Mouse (Mus musculus) midbrain, embryonic 13.5 days (tissue): Measurements from ENCODE around the gene Cd19. TPM values are rescaled to one million over a fixed set of nuclear protein-coding genes. Genes with fewer than 3 reads are reported as not detected.
A peak's percentile ranks its signal among the peaks of the same experiment; 100 is the strongest.
"Not testable (repeated sequence)": the region's sequence is repeated elsewhere in the genome, so short reads cannot be mapped to it uniquely, and the experiment has no call there.

Source experiments
- ATAC-seq: fragments of 200-750 bp; cut with Nextera tagmentation; 2 replicates; pipeline ENCODE4 v1.8.0; 2017; ENCODE audit warnings: mild to moderate bottlenecking, moderate TSS enrichment, moderate library complexity
- H3K27ac ChIP-seq: fragments of 300-500 bp; sonication (generic); 2 replicates; pipeline ENCODE4 v1.5.1; 2015; ENCODE audit warnings: inconsistent platforms, mild to moderate bottlenecking, moderate library complexity
- H3K27me3 ChIP-seq: fragments of 300-500 bp; sonication (generic); 2 replicates; pipeline ENCODE4 v1.6.1; 2015; ENCODE audit warnings: mild to moderate bottlenecking, inconsistent platforms
- H3K36me3 ChIP-seq: fragments of 300-500 bp; sonication (generic); 2 replicates; pipeline ENCODE4 v1.6.1; 2015; ENCODE audit warnings: mild to moderate bottlenecking, inconsistent platforms
- H3K4me1 ChIP-seq: fragments of 300-500 bp; sonication (generic); replicated peaks from 2 replicates; pipeline ENCODE4 v1.6.1; 2015; ENCODE audit warnings: inconsistent platforms
- H3K4me2 ChIP-seq: fragments of 300-500 bp; sonication (generic); replicated peaks from 2 replicates; pipeline ENCODE4 v1.6.1; 2015; ENCODE audit warnings: moderate library complexity, mild to moderate bottlenecking, inconsistent platforms
- H3K4me3 ChIP-seq: fragments of 300-500 bp; sonication (generic); replicated peaks from 2 replicates; pipeline ENCODE4 v1.5.1; 2015; ENCODE audit warnings: mild to moderate bottlenecking, inconsistent platforms
- H3K9ac ChIP-seq: fragments of 300-500 bp; sonication (generic); replicated peaks from 2 replicates; pipeline ENCODE4 v1.6.1; 2015; ENCODE audit warnings: mild to moderate bottlenecking, inconsistent platforms
- H3K9me3 ChIP-seq: fragments of 300-500 bp; sonication (generic); 2 replicates; pipeline ENCODE4 v1.6.1; 2016; ENCODE audit warnings: mild to moderate bottlenecking, inconsistent platforms
- WGBS: fragments of 180-500 bp; shearing (Covaris S2); methylation state at CpG from one replicate; pipeline ENCODE4 v1.1.7; 2015; 5-methylcytosine and 5-hydroxymethylcytosine counted together
- polyA plus RNA-seq: library from polyadenylated mRNA; unstranded; fragments of >200 nt; fragmentation: Nextera tagmentation; extraction: Ambion mirVana; gene quantifications from 2 replicates; pipeline ENCODE4 v1.2.1, GENCODE M21; 2015

Cd19 gene
- polyA plus RNA-seq, 1 experiment from 2014 or later, result not detected

DNA sequence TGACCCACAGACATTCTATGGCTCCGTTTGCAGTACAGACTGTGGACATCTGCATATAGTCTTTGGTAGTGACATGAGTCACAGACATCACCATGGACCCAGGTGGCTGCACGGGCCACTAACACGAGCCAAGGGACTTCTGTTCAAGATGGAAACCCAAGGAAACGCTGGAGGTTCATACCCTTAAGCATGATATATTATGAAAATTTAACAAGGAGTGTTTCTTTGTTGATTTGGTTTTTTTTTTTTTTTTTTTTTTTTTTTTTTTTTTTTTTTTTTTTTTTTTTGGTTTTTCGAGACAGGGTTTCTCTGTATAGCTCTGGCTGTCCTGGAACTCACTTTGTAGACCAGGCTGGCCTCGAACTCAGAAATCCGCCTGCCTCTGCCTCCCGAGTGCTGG lies 12.2 kb downstream of the Cd19 start:
- not testable (repeated sequence) for H3K9ac ChIP-seq, H3K36me3 ChIP-seq, H3K4me2 ChIP-seq, H3K9me3 ChIP-seq, H3K4me3 ChIP-seq, H3K4me1 ChIP-seq, H3K27me3 ChIP-seq, H3K27ac ChIP-seq, ATAC-seq
- WGBS, result 80% methylated on average over 8 of the region's 8 CpGs

GRCm38 (mm10) chr7:126399548-126399947 lies 15.1 kb downstream of the Cd19 start:
- Histone ChIP-seq H3K9me3 (no peaks in the 10 kb centered on the region), H3K4me1 (peaks cover 14% of the 10 kb centered on the region), H3K27ac (no peak overlapping the region), H3K4me2 (no peak overlapping the region), H3K4me3 (no peak overlapping the region), H3K36me3 (no peaks in the 10 kb centered on the region), H3K27me3 (no peaks in the 10 kb centered on the region), H3K9ac (no peak overlapping the region)
- WGBS, result 9% methylated on average over 5 of the region's 5 CpGs
- ATAC-seq, result no peak

DNA sequence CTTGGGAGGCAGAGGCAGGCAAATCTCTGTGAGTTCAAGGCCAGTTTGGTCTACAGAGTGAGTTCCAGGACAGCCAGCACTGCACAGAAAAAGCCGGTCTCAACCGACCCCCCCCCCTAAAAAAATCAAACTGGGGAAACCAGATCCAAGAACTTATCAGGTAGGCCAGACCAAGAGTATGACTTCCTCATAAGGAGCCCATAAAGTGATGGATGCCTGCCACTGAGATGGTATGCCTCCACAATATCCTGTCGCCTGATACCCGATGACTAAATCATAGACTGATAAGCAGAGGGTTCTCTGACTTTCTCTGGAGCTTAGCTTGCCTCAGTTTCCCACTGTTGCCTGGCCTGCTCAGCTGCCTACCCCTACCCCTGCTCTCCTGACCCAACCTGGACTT lies 16.9 kb downstream of the Cd19 start:
- ATAC-seq, result no peak
- Histone ChIP-seq H3K27me3 (no peaks in the 10 kb centered on the region), H3K4me1 (peaks cover 14% of the 10 kb centered on the region), H3K9ac (no peak overlapping the region), H3K4me3 (no peak overlapping the region), H3K9me3 (no peaks in the 10 kb centered on the region), H3K27ac (no peak overlapping the region), H3K4me2 (no peak overlapping the region), H3K36me3 (no peaks in the 10 kb centered on the region)
- WGBS, result 98% methylated on average over 4 of the region's 4 CpGs

- Histone ChIP-seq H3K27ac (no peak overlapping the region), H3K27me3 (no peaks in the 10 kb centered on the region), H3K9ac (no peak overlapping the region), H3K36me3 (no peaks in the 10 kb centered on the region), H3K4me2 (0 out of 2 replicates have a peak overlapping the region, but pooled peaks have one; percentile 16), H3K4me3 (no peak overlapping the region), H3K4me1 (peaks cover 14% of the 10 kb centered on the region), H3K9me3 (no peaks in the 10 kb centered on the region)
- 58% methylated on average over 6 of the region's 6 CpGs for WGBS
- no peak for ATAC-seq
Measured at GRCm38 (mm10) chr7:126397221-126397620, 17.5 kb downstream of the Cd19 start.

DNA sequence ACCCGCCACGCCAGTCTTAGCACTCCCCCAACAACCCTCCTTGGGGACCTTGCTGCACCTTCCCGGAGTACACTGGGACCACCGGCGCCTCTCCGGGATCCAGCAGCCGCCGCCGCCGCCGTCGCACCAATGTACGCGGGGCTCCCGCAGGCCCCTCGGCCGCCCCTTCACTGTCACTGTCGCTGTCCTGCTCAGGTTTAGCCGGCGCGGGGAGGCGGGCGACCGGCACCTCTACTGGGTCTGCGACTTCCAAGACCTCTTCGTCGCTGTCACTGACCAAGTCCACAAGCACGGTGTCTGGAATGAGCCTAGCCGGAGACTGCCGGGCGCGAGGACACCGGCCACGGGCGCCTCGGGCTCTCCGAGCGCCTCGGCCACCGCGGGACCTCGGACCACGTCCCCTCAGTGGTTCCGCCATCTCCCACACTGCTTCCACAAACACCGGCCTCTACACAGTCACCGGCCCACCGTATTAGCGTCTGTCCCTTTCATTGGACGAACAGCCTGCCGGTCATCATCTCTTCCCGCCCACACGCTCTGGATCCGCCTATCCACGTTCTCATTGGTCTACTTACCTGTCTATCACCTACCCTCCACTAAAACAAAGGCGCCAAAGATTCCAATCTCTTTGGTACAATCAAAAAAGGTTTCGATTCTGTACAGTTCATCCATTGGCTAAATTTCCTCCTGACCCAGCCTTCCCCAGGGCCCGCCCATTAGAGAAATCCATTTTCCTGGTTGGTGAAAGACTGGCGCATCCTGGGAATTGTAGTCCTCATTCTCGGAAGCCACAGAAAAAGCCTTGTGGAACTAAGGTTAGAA lies 18.2 kb downstream of the Cd19 start, which contains the start of gene Nfatc2ip:
TSS of gene Nfatc2ip (minus strand) at position 440 of the 822 bp plus-strand sequence.
- Histone ChIP-seq H3K27me3 (no peaks in the 10 kb centered on the region), H3K36me3 (no peaks in the 10 kb centered on the region), H3K4me3 (peak within 1 kb of the TSS; percentile 84), H3K4me2 (peak within 1 kb of the TSS; percentile 82), H3K4me1 (peaks cover 14% of the 10 kb centered on the region), H3K27ac (peak within 1 kb of the TSS; percentile 64), H3K9me3 (no peaks in the 10 kb centered on the region), H3K9ac (peak within 1 kb of the TSS; percentile 86)
- under 1% methylated on average over 59 of the region's 59 CpGs for WGBS
- peak; percentile 100 for ATAC-seq

- not testable (repeated sequence) for H3K4me3 ChIP-seq, H3K4me2 ChIP-seq, H3K9ac ChIP-seq, H3K27ac ChIP-seq, ATAC-seq, H3K27me3 ChIP-seq, H3K9me3 ChIP-seq
- peaks cover 31% of the 10 kb centered on the region for H3K36me3 ChIP-seq
- H3K4me1 ChIP-seq, result peaks cover 13% of the 10 kb centered on the region
- WGBS, result 92% methylated on average over 7 of the region's 7 CpGs
Measured at GRCm38 (mm10) chr7:126392086-126392884, 22.4 kb downstream of the Cd19 start.

DNA sequence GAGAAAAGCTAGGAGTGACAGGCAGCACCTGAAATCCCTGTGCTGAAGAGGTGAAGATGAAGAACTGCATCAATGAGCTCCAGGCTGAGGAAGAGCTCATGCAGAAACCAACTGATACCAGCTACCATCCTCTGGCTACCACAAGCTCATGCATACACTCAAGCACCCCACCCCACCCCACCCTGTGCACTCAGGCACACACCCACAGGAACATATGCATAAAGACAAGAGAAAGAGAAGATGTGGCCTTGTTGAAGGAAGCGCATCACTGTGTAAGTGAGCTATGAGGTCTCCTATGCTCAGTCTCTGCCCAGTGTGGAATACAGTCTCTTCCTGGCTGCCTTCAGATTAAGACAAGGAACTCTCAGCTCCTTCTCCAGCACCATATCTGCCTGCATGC lies 26.5 kb downstream of the Cd19 start:
- no peak for ATAC-seq
- Histone ChIP-seq H3K4me1 (no peaks in the 10 kb centered on the region), H3K27ac (no peak overlapping the region), H3K9ac (no peak overlapping the region), H3K4me2 (no peak overlapping the region), H3K36me3 (peaks cover 59% of the 10 kb centered on the region), H3K27me3 (no peaks in the 10 kb centered on the region), H3K9me3 (no peaks in the 10 kb centered on the region), H3K4me3 (no peak overlapping the region)
- 100% methylated on average over 1 of the region's 1 CpGs for WGBS

GRCm38 (mm10) chr7:126383565-126383964 lies 31.1 kb downstream of the Cd19 start:
- Histone ChIP-seq H3K4me3 (no peak overlapping the region), H3K27ac (no peak overlapping the region), H3K9me3 (no peaks in the 10 kb centered on the region), H3K4me2 (no peak overlapping the region), H3K9ac (no peak overlapping the region), H3K36me3 (peaks cover 40% of the 10 kb centered on the region), H3K4me1 (no peaks in the 10 kb centered on the region), H3K27me3 (no peaks in the 10 kb centered on the region)
- WGBS, result 94% methylated on average over 5 of the region's 5 CpGs
- ATAC-seq, result no peak

- WGBS, result under 1% methylated on average over 33 of the region's 33 CpGs
Measured at GRCm38 (mm10) chr7:126377278-126378158, 37.2 kb downstream of the Cd19 start, which contains the start of gene Spns1. Gene Spns1 (minus strand): TSS chr7:126377450.

GRCm38 (mm10) chr7:126376903-126377277 lies 37.8 kb downstream of the Cd19 start:
- H3K4me1 ChIP-seq, result peaks cover 26% of the 10 kb centered on the region
- peaks cover 32% of the 10 kb centered on the region for H3K36me3 ChIP-seq
- no peaks in the 10 kb centered on the region for H3K27me3 ChIP-seq
- 0 out of 2 replicates have a peak overlapping the region, but pooled peaks have one; percentile 42 for H3K27ac ChIP-seq
- peak overlapping the region; percentile 76 for H3K9ac ChIP-seq
- no peaks in the 10 kb centered on the region for H3K9me3 ChIP-seq
- peak overlapping the region; percentile 79 for H3K4me3 ChIP-seq
- WGBS, result 2% methylated on average over 27 of the region's 27 CpGs
- H3K4me2 ChIP-seq, result peak overlapping the region; percentile 92
- no peak; the same call in 1 of the 2 replicates for ATAC-seq

More at GRCm38 (mm10) chr7:126377278-126378158, 37.2 kb downstream of the Cd19 start, which contains the start of gene Spns1:
- Histone ChIP-seq H3K4me1 (peaks cover 26% of the 10 kb centered on the region), H3K27me3 (no peaks in the 10 kb centered on the region), H3K36me3 (peaks cover 25% of the 10 kb centered on the region), H3K9me3 (no peaks in the 10 kb centered on the region), H3K4me2 (peak within 1 kb of the TSS; percentile 92), H3K27ac (peak within 1 kb of the TSS; percentile 84), H3K4me3 (peak within 1 kb of the TSS; percentile 79), H3K9ac (peak within 1 kb of the TSS; percentile 76)
- ATAC-seq, result peak; percentile 95

GRCm38 (mm10) chr7:126375012-126375411 lies 39.7 kb downstream of the Cd19 start:
- Histone ChIP-seq H3K9me3 (no peaks in the 10 kb centered on the region), H3K4me2 (no peak overlapping the region), H3K27ac (no peak overlapping the region), H3K9ac (no peak overlapping the region), H3K27me3 (no peaks in the 10 kb centered on the region), H3K4me3 (no peak overlapping the region), H3K36me3 (peaks cover 50% of the 10 kb centered on the region), H3K4me1 (peaks cover 26% of the 10 kb centered on the region)
- no peak for ATAC-seq
- WGBS, result 80% methylated on average over 5 of the region's 5 CpGs
